Mouse (Mus musculus): ENCODE measurements around the gene Galm. TPM values are rescaled to one million over a fixed set of nuclear protein-coding genes. Genes with fewer than 3 reads are reported as not detected.

The Galm gene
- polyA plus RNA-seq, 1 experiment from 2014 or later: 10.0 TPM

DNA sequence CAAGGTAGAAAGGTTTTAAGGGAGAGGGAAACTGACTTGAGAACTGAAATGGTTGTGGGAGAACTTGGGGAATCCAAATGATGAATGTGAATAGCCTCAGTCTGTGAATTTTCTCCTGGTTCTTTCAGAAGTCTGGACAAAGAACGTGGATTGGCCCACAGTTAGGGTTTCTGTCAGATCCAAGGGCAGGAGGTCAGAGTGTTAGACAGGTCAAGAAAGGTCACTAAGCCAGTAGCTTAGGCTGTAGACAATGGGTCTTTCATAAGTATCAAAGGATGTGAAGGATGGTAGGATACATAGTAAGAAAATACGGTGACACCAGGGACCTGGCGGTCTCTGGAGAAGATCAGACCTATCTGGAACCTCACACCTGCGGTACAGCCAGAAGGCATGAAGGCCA is 40.2 kb downstream of the Galm start:
- H3K36me3 ChIP-seq: no peaks in the 10 kb centered on the region
- H3K9ac ChIP-seq: no peak overlapping the region
- no peak overlapping the region for H3K4me3 ChIP-seq
- 72% methylated on average over 4 of the region's 4 CpGs for WGBS
- no peak for ATAC-seq (ENCODE audit: insufficient number of reproducible peaks, low FRiP score)
- H3K4me1 ChIP-seq (replicated peaks): peaks cover 30% of the 10 kb centered on the region
- no peak overlapping the region for H3K4me2 ChIP-seq
- no peaks in the 10 kb centered on the region for H3K27me3 ChIP-seq (replicated peaks)
- H3K27ac ChIP-seq (ENCODE audit: poor library complexity, severe bottlenecking): no peak overlapping the region
- H3K9me3 ChIP-seq (replicated peaks): no peaks in the 10 kb centered on the region

DNA sequence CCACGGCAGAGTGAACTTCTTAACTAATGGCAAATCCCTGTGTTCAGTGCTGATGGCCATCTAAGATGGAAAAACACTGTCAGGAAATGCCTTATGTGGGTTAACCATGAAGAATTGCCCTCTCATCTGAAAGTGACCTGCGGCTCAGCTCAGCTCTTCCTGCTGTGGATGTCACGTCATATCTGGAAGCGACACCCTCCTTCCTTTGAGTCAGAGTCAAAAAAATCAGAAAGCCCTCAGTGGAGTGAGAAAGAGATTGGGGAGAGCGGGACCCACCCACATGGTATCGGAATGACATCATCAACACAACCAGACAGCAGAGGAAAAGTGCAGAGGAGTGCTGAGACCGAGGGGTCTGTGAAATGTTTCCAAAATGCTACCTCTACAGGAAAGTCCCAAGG is 40.6 kb downstream of the Galm start:
- no peak for ATAC-seq (ENCODE audit: insufficient number of reproducible peaks, low FRiP score)
- H3K4me2 ChIP-seq: peak overlapping the region; percentile 61
- 26% methylated on average over 7 of the region's 7 CpGs for WGBS

DNA sequence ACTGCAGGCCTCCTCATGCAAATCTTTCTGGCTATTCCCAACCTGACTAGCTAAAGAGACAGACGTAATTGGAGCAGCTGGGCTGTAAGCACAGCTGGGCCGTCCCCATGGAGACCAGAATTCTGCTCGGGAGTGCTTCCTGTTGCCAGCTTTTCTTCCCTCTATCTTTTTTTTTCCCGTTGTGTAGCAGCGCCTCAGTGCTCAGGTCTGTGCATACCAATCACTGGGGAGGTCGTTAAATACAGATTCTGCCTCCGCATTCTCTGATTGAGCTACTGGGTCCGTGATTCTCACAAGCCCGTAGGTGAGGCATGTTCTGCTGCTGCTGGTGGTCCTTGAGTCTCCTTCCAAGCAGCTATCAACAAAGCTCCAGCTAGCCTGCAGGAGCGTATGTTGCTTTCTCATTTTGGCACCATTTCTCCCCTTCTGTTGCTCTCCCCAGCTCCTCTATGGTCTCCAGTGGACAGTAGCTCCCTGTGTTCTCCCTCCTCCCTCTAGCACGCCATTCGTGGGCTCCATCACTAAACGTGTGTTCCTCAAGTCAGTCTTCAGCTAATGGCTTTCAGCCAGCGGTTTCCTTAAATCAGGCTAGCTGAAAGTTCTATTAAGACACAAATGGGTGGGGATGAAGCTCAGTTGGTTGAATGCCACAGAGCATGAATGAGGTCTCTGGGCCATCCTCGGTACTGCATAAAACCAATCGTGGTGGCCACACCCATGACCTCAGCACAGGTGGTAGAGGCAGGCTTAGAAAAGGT is 41.3 kb downstream of the Galm start:
- no peak overlapping the region for H3K9ac ChIP-seq
- H3K36me3 ChIP-seq: no peaks in the 10 kb centered on the region
- no peaks in the 10 kb centered on the region for H3K27me3 ChIP-seq (replicated peaks)
- H3K4me3 ChIP-seq: peak overlapping the region; percentile 18; the same call in 1 of the 2 replicates
- peaks cover 30% of the 10 kb centered on the region for H3K4me1 ChIP-seq (replicated peaks)
- H3K4me2 ChIP-seq: peak overlapping the region; percentile 61
- 24% methylated on average over 16 of the region's 16 CpGs for WGBS
- H3K27ac ChIP-seq (ENCODE audit: poor library complexity, severe bottlenecking): no peak overlapping the region
- H3K9me3 ChIP-seq (replicated peaks): no peaks in the 10 kb centered on the region
- peak; percentile 53; the same call in 1 of the 2 replicates for ATAC-seq (ENCODE audit: insufficient number of reproducible peaks, low FRiP score)

More for the DNA sequence above, 40.6 kb downstream of the Galm start:
- peaks cover 30% of the 10 kb centered on the region for H3K4me1 ChIP-seq (replicated peaks)
- H3K36me3 ChIP-seq: no peaks in the 10 kb centered on the region
- H3K4me3 ChIP-seq: no peak overlapping the region
- H3K27me3 ChIP-seq (replicated peaks): no peaks in the 10 kb centered on the region
- no peak overlapping the region for H3K27ac ChIP-seq (ENCODE audit: poor library complexity, severe bottlenecking)
- no peaks in the 10 kb centered on the region for H3K9me3 ChIP-seq (replicated peaks)
- H3K9ac ChIP-seq: no peak overlapping the region

DNA sequence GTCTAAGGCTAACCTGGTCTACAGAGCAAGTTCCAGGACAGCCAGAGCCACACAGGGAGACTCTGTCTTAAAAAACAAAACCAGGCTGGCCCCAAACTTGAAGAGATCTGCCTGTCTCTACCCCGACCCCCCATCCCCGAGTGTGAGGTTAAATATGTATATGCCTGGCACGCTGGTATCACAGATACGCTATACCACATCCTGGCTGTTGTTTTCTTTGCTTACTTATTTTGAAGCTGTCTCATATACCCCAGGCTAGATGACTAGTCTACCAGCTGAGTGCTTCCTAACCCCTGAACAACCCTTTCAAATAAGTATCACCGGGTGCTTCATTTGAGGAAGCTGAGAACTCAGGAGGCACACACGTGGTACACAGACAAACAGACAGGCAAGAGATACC is 42.5 kb downstream of the Galm start:
- ATAC-seq (ENCODE audit: insufficient number of reproducible peaks, low FRiP score): no peak
- WGBS: 89% methylated on average over 6 of the region's 6 CpGs
- Histone ChIP-seq H3K9me3 (replicated peaks) (no peaks in the 10 kb centered on the region), H3K4me1 (replicated peaks) (peaks cover 25% of the 10 kb centered on the region), H3K9ac (no peak overlapping the region), H3K27ac (ENCODE audit: poor library complexity, severe bottlenecking) (no peak overlapping the region), H3K4me2 (no peak overlapping the region), H3K4me3 (no peak overlapping the region), H3K36me3 (no peaks in the 10 kb centered on the region), H3K27me3 (replicated peaks) (no peaks in the 10 kb centered on the region)

DNA sequence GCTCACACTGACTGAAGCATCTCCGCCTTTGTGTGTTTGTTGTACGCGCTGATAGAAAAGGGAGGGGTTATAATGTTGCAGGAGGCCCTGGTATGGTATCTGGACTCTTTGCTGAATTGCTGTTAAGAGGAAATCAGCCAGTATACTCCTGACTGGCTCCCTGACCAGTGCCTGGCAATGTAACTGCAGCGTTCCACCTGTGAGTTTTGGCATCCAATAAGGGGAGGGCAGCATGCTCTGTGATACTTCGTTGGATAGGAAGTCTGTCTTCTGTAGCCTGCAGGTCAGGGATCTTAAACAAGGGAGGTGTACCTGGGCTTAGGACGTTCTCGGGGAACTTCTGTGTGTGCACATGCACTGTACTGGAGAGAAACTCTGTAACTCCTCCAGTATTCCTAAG is 43.7 kb downstream of the Galm start:
- Histone ChIP-seq H3K4me2 (no peak overlapping the region), H3K27me3 (replicated peaks) (no peaks in the 10 kb centered on the region), H3K36me3 (no peaks in the 10 kb centered on the region), H3K9ac (no peak overlapping the region), H3K9me3 (replicated peaks) (no peaks in the 10 kb centered on the region), H3K4me3 (no peak overlapping the region), H3K27ac (ENCODE audit: poor library complexity, severe bottlenecking) (no peak overlapping the region), H3K4me1 (replicated peaks) (peaks cover 24% of the 10 kb centered on the region)
- WGBS: 84% methylated on average over 7 of the region's 7 CpGs
- no peak for ATAC-seq (ENCODE audit: insufficient number of reproducible peaks, low FRiP score)

DNA sequence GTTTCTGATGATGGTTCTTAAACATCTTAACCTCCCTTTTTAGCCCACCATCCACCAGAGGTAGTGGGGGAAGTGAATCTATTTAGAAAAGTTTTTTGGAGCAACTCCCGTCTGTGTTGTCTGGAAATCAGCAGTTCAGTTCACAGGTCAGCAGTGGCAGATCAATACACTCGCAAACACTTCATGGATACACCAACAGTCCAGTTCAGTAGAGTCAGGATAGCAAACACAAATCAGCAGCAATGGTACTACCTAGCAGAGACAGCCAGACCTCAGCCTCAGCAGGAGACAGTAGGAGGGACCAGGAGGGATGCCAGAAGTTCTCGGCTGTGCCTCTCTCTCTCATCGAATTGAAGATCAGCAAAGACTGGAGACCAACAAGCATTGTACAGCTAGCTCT is 44.7 kb downstream of the Galm start:
- no peak for ATAC-seq (ENCODE audit: insufficient number of reproducible peaks, low FRiP score)
- 82% methylated on average over 4 of the region's 4 CpGs for WGBS

DNA sequence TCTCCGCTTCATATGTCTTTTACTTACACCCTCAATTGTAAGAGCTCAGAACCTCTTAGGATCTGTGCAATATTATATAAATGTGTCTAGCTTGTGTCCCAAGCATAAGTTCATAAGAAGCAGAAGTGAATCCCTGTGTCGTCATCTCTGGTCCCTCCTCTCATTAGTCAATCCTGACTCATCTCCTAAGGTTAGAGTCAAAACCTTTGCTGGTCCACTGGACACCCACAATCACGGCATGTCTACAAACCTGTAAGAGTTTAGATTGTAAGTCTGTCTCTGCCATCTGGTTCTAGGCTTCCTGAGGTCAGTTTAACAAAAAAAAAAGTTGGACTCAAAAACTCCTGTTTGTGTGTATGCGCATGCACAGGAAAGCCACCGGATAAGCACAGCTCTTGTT is 45.5 kb downstream of the Galm start:
- no peaks in the 10 kb centered on the region for H3K27me3 ChIP-seq (replicated peaks)

More for the DNA sequence above, 44.7 kb downstream of the Galm start:
- no peak overlapping the region for H3K4me2 ChIP-seq
- no peaks in the 10 kb centered on the region for H3K27me3 ChIP-seq (replicated peaks)
- no peak overlapping the region for H3K4me3 ChIP-seq
- H3K36me3 ChIP-seq: no peaks in the 10 kb centered on the region
- H3K9ac ChIP-seq: no peak overlapping the region
- H3K9me3 ChIP-seq (replicated peaks): no peaks in the 10 kb centered on the region
- no peak overlapping the region for H3K27ac ChIP-seq (ENCODE audit: poor library complexity, severe bottlenecking)
- H3K4me1 ChIP-seq (replicated peaks): peaks cover 22% of the 10 kb centered on the region

DNA sequence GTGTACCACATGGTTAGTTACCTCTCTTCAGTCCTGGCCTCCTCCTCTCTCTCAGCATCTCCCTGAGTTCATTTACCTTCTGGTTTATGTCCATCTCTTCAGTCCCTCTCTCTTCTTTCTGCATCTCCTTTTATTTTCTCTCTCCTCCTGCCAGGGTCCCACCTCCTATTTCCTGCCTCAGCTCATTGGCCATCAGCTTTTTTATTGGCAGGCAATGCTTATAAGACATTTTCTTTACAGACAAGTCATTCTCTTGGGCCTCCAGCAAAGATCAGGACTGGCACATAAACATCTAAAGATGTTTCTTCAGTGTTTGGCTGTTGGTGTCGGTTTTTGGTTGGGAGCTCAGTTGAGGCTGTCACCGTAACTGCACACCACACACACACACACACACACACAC is 46.4 kb downstream of the Galm start:
- no peaks in the 10 kb centered on the region for H3K27me3 ChIP-seq (replicated peaks)
- no peak overlapping the region for H3K9ac ChIP-seq
- WGBS: 69% methylated on average over 2 of the region's 2 CpGs
- H3K27ac ChIP-seq (ENCODE audit: poor library complexity, severe bottlenecking): no peak overlapping the region
- ATAC-seq (ENCODE audit: insufficient number of reproducible peaks, low FRiP score): no peak
- H3K9me3 ChIP-seq (replicated peaks): no peaks in the 10 kb centered on the region
- no peak overlapping the region for H3K4me3 ChIP-seq
- no peaks in the 10 kb centered on the region for H3K36me3 ChIP-seq
- H3K4me2 ChIP-seq: no peak overlapping the region
- H3K4me1 ChIP-seq (replicated peaks): peaks cover 8% of the 10 kb centered on the region

More for the DNA sequence above, 45.5 kb downstream of the Galm start:
- Histone ChIP-seq H3K9ac (no peak overlapping the region), H3K36me3 (no peaks in the 10 kb centered on the region), H3K4me3 (no peak overlapping the region), H3K27ac (ENCODE audit: poor library complexity, severe bottlenecking) (no peak overlapping the region), H3K4me1 (replicated peaks) (peaks cover 17% of the 10 kb centered on the region), H3K4me2 (no peak overlapping the region), H3K9me3 (replicated peaks) (no peaks in the 10 kb centered on the region)
- 80% methylated on average over 5 of the region's 5 CpGs for whole genome bisulfite sequencing
- no peak for ATAC-seq (ENCODE audit: insufficient number of reproducible peaks, low FRiP score)

DNA sequence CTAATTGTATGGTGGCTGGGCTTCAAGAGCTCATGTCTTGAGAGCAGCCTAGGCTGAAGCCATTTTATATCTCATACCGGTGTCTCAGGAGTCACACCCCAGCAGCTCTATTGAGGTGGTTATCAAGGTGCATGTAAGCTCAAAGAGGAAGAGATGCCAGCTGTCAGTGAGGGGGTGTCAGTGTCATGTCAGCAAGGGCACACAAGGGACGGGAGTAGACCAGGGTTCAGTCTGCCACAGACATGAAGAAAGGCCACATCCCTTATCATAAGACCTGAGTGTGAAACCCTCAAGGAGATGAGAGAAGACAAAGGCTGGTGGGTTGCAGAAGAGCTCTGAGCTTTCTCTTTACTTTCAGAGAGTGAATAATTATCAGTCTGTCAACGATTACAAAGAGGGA is 46.9 kb downstream of the Galm start:
- H3K4me1 ChIP-seq (replicated peaks): peaks cover 6% of the 10 kb centered on the region
- no peaks in the 10 kb centered on the region for H3K27me3 ChIP-seq (replicated peaks)
- ATAC-seq (ENCODE audit: insufficient number of reproducible peaks, low FRiP score): no peak
- H3K4me2 ChIP-seq: no peak overlapping the region
- H3K36me3 ChIP-seq: no peaks in the 10 kb centered on the region
- no peak overlapping the region for H3K9ac ChIP-seq
- no peak overlapping the region for H3K27ac ChIP-seq (ENCODE audit: poor library complexity, severe bottlenecking)
- no peak overlapping the region for H3K4me3 ChIP-seq
- 52% methylated on average over 3 of the region's 3 CpGs for WGBS
- H3K9me3 ChIP-seq (replicated peaks): no peaks in the 10 kb centered on the region

DNA sequence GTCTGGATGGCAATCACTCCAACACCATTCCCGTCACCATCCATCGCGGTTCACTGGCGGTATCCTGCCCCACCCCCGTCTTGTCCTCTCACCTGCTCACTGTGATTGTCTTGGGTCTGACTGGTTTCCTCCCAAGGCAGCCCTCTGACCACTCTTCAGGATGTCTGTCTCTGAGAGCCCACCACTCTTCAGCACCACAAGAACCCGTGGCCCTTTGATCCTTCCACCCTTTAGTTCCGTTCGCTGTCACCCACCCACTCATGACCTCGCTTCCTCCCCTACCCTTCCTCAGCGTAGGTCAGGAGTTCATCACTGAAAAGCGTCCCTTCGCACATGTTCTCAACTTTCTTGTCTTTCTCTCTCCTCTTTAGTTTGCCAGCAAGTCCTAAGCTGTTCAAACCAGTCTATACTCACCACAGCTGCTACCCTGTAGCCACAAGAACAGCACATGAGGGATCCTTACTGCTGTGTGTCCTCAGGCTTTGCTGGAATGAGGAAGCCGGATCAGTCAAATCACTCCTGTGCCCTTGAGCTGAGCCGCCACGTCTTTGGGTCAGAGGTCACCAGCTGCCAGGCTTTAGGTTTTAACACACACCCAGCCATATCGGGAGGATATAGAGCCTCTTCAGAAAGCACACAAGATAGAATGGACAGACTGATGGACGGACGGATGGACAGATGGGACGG is 47.6 kb downstream of the Galm start:
- ATAC-seq (ENCODE audit: insufficient number of reproducible peaks, low FRiP score): no peak
- no peaks in the 10 kb centered on the region for H3K9me3 ChIP-seq (replicated peaks)
- H3K27me3 ChIP-seq (replicated peaks): no peaks in the 10 kb centered on the region
- H3K9ac ChIP-seq: no peak overlapping the region
- H3K4me3 ChIP-seq: no peak overlapping the region
- no peaks in the 10 kb centered on the region for H3K36me3 ChIP-seq
- peaks cover 6% of the 10 kb centered on the region for H3K4me1 ChIP-seq (replicated peaks)
- no peak overlapping the region for H3K4me2 ChIP-seq
- no peak overlapping the region for H3K27ac ChIP-seq (ENCODE audit: poor library complexity, severe bottlenecking)
- 64% methylated on average over 19 of the region's 19 CpGs for WGBS

DNA sequence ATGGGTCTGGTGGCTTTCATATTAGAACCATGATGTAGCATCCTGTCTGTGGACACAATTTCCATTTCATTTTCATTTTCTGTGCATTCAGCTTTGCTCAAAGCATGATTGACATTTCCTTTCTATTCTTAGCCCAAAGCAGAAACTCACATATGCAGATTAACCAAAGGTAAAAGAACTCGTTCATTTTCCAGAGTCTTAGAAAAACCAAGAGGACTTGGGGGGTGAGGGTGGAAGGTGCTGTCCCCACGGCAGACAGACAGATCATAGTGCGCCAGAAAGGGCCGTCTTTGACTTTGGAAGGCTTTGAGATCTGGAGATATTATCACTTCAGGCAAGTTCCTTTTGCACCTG is 48.1 kb downstream of the Galm start:
- WGBS: 69% methylated on average over 4 of the region's 4 CpGs
- Histone ChIP-seq H3K9ac (no peak overlapping the region), H3K4me2 (no peak overlapping the region), H3K4me1 (replicated peaks) (peaks cover 6% of the 10 kb centered on the region), H3K9me3 (replicated peaks) (no peaks in the 10 kb centered on the region), H3K27me3 (replicated peaks) (no peaks in the 10 kb centered on the region), H3K4me3 (no peak overlapping the region), H3K27ac (ENCODE audit: poor library complexity, severe bottlenecking) (no peak overlapping the region), H3K36me3 (no peaks in the 10 kb centered on the region)
- no peak for ATAC-seq (ENCODE audit: insufficient number of reproducible peaks, low FRiP score)

All from heart, embryonic 12.5 days (tissue).